Mouse (Mus musculus) urinary bladder, postnatal 4 days (tissue): ENCODE data around the gene Rgs16.
"Not testable (repeated sequence)": the region's sequence is repeated elsewhere in the genome, so short reads cannot be mapped to it uniquely, and the experiment has no call there.

Experiments
- DNase-seq, 2 experiments: peaks; one replicate each; pipeline ENCODE4 v3.0.0; 2021 to 2022; ENCODE audit warnings: low spot score in 2 of 2

Gene Rgs16

GRCm38 (mm10) chr1:153750054-153750453 is 9.9 kb downstream of the Rgs16 start:
- no peak for DNase-seq

- no peak for DNase-seq
These were observed 11.7 kb downstream of the Rgs16 start for GRCm38 (mm10) chr1:153751763-153752301.

- DNase-seq = no peak
These were observed 12.4 kb downstream of the Rgs16 start for GRCm38 (mm10) chr1:153752521-153752920.

GRCm38 (mm10) chr1:153753725-153754464 is 13.7 kb downstream of the Rgs16 start:
- DNase-seq = no peak

- no peak for DNase-seq
These were observed 24.0 kb downstream of the Rgs16 start for GRCm38 (mm10) chr1:153764136-153764535.

GRCm38 (mm10) chr1:153766298-153766697 is 26.1 kb downstream of the Rgs16 start:
- no peak for DNase-seq

- DNase-seq = no peak
These were observed 27.1 kb downstream of the Rgs16 start for GRCm38 (mm10) chr1:153767281-153767680.

- DNase-seq = no peak
These were observed 28.3 kb downstream of the Rgs16 start for GRCm38 (mm10) chr1:153768465-153768864.

- DNase-seq = not testable (repeated sequence)
These were observed 29.4 kb downstream of the Rgs16 start for GRCm38 (mm10) chr1:153769571-153769970.

GRCm38 (mm10) chr1:153769998-153770775 is 30.0 kb downstream of the Rgs16 start:
- DNase-seq = no peak

- no peak for DNase-seq
These were observed 30.6 kb downstream of the Rgs16 start for GRCm38 (mm10) chr1:153770776-153771167.

- no peak for DNase-seq
These were observed 35.0 kb downstream of the Rgs16 start for GRCm38 (mm10) chr1:153775174-153775573.

GRCm38 (mm10) chr1:153776257-153776656 is 36.1 kb downstream of the Rgs16 start:
- DNase-seq = no peak

GRCm38 (mm10) chr1:153778205-153778604 is 38.1 kb downstream of the Rgs16 start:
- DNase-seq = no peak

GRCm38 (mm10) chr1:153783339-153783738 is 43.2 kb downstream of the Rgs16 start:
- DNase-seq = no peak

- DNase-seq = no peak
These were observed 45.5 kb downstream of the Rgs16 start for GRCm38 (mm10) chr1:153785608-153786007.

GRCm38 (mm10) chr1:153790708-153791107 is 50.6 kb downstream of the Rgs16 start:
- DNase-seq = no peak

GRCm38 (mm10) chr1:153794241-153794640 is 54.1 kb downstream of the Rgs16 start:
- peak in 1 of 2 experiments; percentile 53 for DNase-seq
